Mouse (Mus musculus) bone marrow macrophage, adult 2 months (primary cell): ENCODE results near the gene Ntrk3. TPM values are rescaled to one million over a fixed set of nuclear protein-coding genes. Genes with fewer than 3 reads are reported as not detected.

ENCODE experiments used
- H3K27ac ChIP-seq: 2 replicates; pipeline ENCODE4 v1.5.1; 2012; ENCODE audit warnings: low read depth, low read length; ENCODE audit not compliant: insufficient read depth
- H3K4me1 ChIP-seq: 2 replicates; pipeline ENCODE4 v1.6.1; 2012; ENCODE audit warnings: low read length; ENCODE audit not compliant: control insufficient read depth, insufficient read depth
- H3K4me3 ChIP-seq: 2 replicates; pipeline ENCODE4 v1.5.1; 2012; ENCODE audit warnings: mild to moderate bottlenecking, low read length, moderate library complexity; ENCODE audit not compliant: insufficient read depth
- CTCF ChIP-seq: IDR thresholded peaks from 2 replicates; pipeline ENCODE4 v1.5.1; 2012; ENCODE audit warnings: low read depth, mild to moderate bottlenecking, low read length, moderate library complexity
- POLR2A ChIP-seq: IDR thresholded peaks from 2 replicates; pipeline ENCODE4 v1.6.1; 2012; ENCODE audit warnings: mild to moderate bottlenecking, low read depth, low read length, borderline replicate concordance
- polyA plus RNA-seq: library from polyadenylated mRNA; stranded (reverse); fragments of >200 nt; gene quantifications from 2 replicates; pipeline ENCODE4 v1.2.4, GENCODE M21; 2012; ENCODE audit not compliant: missing spikeins, insufficient read depth, insufficient read length

Ntrk3 gene
- polyA plus RNA-seq, 1 experiment = not detected

DNA sequence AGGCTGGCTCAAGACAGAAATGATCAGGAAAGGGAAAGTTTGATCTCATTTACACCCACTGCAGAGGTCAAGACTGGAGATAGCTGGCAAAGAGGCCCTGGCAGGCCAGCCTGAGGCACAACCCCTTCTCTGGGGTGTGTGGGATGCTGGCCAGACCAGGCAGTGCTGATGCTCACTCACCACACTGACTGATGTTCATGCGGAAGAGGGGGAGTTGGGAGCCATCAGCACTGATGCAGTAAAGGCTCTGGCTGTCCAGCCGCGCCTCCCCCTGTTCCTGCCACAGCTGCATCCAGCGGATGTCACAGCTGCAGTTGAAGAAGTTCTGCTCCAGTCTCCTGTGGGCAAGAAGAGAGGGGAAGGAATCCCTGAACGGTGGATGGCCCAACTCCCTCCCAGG is 275.2 kb downstream of the Ntrk3 start:
- H3K4me1 ChIP-seq = no peaks in the 10 kb centered on the region
- H3K27ac ChIP-seq = no peak overlapping the region
- TF ChIP-seq CTCF (no peak), POLR2A (no peak)
- no peak overlapping the region for H3K4me3 ChIP-seq

DNA sequence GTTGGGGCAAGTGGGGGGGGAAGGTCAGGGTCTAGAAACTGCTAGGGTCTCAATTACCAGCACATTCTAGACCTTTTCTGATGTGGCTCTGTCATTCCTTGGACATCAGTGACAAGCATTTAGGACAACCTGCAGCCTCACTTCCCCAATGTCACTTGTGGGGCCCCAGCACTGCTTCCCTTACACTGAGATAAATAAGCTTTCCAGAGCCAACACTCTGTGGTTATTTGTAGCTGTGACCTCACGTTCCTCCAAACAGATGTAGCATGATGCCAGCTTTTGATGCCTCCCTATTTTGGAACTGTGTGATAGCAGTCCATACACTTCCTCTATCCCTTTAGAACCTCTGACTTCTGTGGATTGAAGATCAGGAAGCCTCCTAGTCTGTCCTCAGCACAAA is 278.8 kb downstream of the Ntrk3 start:
- no peaks in the 10 kb centered on the region for H3K4me1 ChIP-seq
- no peak overlapping the region for H3K27ac ChIP-seq
- TF ChIP-seq CTCF (no peak), POLR2A (no peak)
- H3K4me3 ChIP-seq = no peak overlapping the region

DNA sequence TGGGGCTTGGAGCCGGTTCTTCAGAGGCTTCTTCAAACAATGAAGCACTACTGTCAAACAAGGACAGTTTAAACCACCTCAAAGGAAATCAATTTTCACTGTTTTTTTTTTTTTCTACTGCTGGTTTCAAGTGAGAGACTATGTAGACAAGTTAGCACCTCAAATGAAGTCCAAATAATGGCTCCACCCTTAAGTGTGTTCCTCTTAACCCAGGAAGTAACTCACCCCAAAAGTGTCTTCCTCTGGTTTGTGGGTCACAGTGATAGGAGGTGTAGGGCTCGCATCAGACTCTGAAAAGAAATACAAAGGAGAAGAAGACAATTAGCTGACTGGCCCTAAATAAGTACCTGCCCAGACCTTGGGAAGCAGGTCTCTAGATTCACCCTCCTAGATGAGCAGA is 286.1 kb downstream of the Ntrk3 start:
- no peak for TF ChIP-seq POLR2A
- no peak for TF ChIP-seq CTCF
- Histone ChIP-seq H3K27ac (no peak overlapping the region), H3K4me1 (no peaks in the 10 kb centered on the region), H3K4me3 (no peak overlapping the region)

GRCm38 (mm10) chr7:78449909-78450592 is 287.8 kb downstream of the Ntrk3 start:
- Histone ChIP-seq H3K4me3 (no peak overlapping the region), H3K27ac (no peak overlapping the region), H3K4me1 (no peaks in the 10 kb centered on the region)
- no peak for TF ChIP-seq CTCF
- TF ChIP-seq POLR2A = no peak

- H3K27ac ChIP-seq = no peak overlapping the region
- H3K4me1 ChIP-seq = no peaks in the 10 kb centered on the region
- TF ChIP-seq CTCF = no peak
- no peak for TF ChIP-seq POLR2A
- no peak overlapping the region for H3K4me3 ChIP-seq
These were observed 289.0 kb downstream of the Ntrk3 start for GRCm38 (mm10) chr7:78448841-78449240.

DNA sequence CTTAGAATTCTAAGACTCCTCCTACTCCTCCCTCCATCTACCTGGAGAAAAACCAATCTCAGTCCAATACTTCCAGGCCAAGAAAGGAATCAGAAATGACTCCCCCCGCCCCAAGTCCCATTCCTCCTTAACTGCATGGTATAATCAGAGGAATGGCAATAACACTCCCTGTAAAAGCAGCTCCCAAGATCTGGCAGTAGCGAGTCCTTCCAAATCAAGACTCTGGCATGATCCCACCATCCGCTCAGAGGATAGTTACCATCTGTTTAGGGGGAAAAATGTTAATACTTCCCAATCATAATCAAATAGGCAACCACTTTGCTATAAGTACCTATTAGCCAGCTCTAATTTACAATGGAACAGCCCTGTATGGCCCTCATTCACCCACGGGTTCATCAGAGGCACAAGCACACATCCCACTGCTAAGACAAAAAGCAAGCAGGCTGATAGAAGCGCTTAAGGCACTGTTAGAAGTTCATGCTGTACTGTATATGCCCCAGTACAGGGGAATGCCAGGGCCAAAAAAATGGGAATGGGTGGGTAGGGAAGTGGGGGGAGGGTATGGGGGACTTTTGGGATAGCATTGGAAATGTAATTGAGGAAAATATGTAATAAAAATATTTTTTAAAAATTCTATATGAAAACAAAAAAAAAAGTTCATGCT is 294.3 kb downstream of the Ntrk3 start:
- Histone ChIP-seq H3K4me1 (no peaks in the 10 kb centered on the region), H3K27ac (no peak overlapping the region), H3K4me3 (no peak overlapping the region)
- TF ChIP-seq CTCF (no peak), POLR2A (no peak)

DNA sequence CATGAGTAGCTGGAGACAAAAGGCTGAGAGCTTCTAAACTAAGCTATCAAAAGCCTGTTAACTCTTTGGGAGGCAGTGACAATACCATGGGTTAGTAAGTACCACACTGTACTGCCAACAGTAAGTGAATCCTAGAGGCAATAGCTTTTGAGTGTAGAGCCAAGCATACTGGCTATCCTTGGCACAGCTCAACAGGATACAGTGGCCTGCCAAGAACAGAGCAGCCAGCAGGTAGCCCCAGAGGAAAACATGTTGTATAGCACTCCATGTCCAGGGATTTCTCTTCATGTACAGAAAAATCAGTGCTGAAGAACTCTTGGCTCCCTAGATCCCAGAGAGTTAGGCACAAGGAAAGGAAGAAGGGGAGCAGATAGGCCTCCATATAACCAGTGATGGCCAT is 296.1 kb downstream of the Ntrk3 start:
- TF ChIP-seq CTCF = no peak
- TF ChIP-seq POLR2A = no peak
- Histone ChIP-seq H3K4me1 (no peaks in the 10 kb centered on the region), H3K4me3 (no peak overlapping the region), H3K27ac (no peak overlapping the region)

- H3K4me3 ChIP-seq = no peak overlapping the region
- no peaks in the 10 kb centered on the region for H3K4me1 ChIP-seq
- H3K27ac ChIP-seq = no peak overlapping the region
- TF ChIP-seq POLR2A (no peak), CTCF (no peak)
These were observed 296.9 kb downstream of the Ntrk3 start for GRCm38 (mm10) chr7:78440896-78441295.

GRCm38 (mm10) chr7:78440476-78440875 is 297.3 kb downstream of the Ntrk3 start:
- Histone ChIP-seq H3K4me3 (no peak overlapping the region), H3K4me1 (no peaks in the 10 kb centered on the region), H3K27ac (no peak overlapping the region)
- no peak for TF ChIP-seq POLR2A
- no peak for TF ChIP-seq CTCF

GRCm38 (mm10) chr7:78439361-78440120 is 298.3 kb downstream of the Ntrk3 start:
- Histone ChIP-seq H3K27ac (no peak overlapping the region), H3K4me1 (no peaks in the 10 kb centered on the region), H3K4me3 (no peak overlapping the region)
- TF ChIP-seq CTCF = no peak
- TF ChIP-seq POLR2A = no peak
